Mouse (Mus musculus) limb, embryonic 13.5 days (tissue): ENCODE data around the gene Col4a6. TPM values are rescaled to one million over a fixed set of nuclear protein-coding genes. Genes with fewer than 3 reads are reported as not detected.

Source experiments
- ATAC-seq: fragments of 200-750 bp; cut with Nextera tagmentation; 2 replicates; pipeline ENCODE4 v1.8.0; 2017; ENCODE audit warnings: low read depth, moderate number of reproducible peaks, moderate TSS enrichment; ENCODE audit not compliant: low FRiP score
- H3K27ac ChIP-seq: fragments of 300-500 bp; sonication (generic); 2 replicates; pipeline ENCODE4 v1.5.1; 2015; ENCODE audit warnings: inconsistent platforms, mild to moderate bottlenecking, moderate library complexity
- H3K27me3 ChIP-seq: fragments of 300-500 bp; sonication (generic); 2 replicates; pipeline ENCODE4 v1.6.1; 2015; ENCODE audit warnings: mild to moderate bottlenecking, inconsistent platforms
- H3K36me3 ChIP-seq: fragments of 300-500 bp; sonication (generic); 2 replicates; pipeline ENCODE4 v1.6.1; 2015; ENCODE audit warnings: inconsistent platforms, mild to moderate bottlenecking, moderate library complexity
- H3K4me1 ChIP-seq: fragments of 300-500 bp; sonication (generic); 2 replicates; pipeline ENCODE4 v1.6.1; 2015; ENCODE audit warnings: inconsistent platforms
- H3K4me2 ChIP-seq: fragments of 300-500 bp; sonication (generic); replicated peaks from 2 replicates; pipeline ENCODE4 v1.6.1; 2015; ENCODE audit warnings: inconsistent platforms, mild to moderate bottlenecking, moderate library complexity
- H3K4me3 ChIP-seq: fragments of 300-500 bp; sonication (generic); 2 replicates; pipeline ENCODE4 v1.5.1; 2015; ENCODE audit warnings: moderate library complexity, mild to moderate bottlenecking, inconsistent platforms
- H3K9ac ChIP-seq: fragments of 300-500 bp; sonication (generic); 2 replicates; pipeline ENCODE4 v1.6.1; 2015; ENCODE audit warnings: mild to moderate bottlenecking, inconsistent platforms
- H3K9me3 ChIP-seq: fragments of 300-500 bp; sonication (generic); 2 replicates; pipeline ENCODE4 v1.6.1; 2016; ENCODE audit warnings: inconsistent platforms
- WGBS: fragments of 180-500 bp; shearing (Covaris S2); methylation state at CpG from one replicate; pipeline ENCODE4 v1.1.7; 2015; 5-methylcytosine and 5-hydroxymethylcytosine counted together
- polyA plus RNA-seq: library from polyadenylated mRNA; unstranded; fragments of >200 nt; fragmentation: Nextera tagmentation; extraction: Ambion mirVana; gene quantifications from 2 replicates; pipeline ENCODE4 v1.2.1, GENCODE M21; 2015

The Col4a6 gene
- polyA plus RNA-seq, 1 experiment from 2014 or later, result 1.0 TPM

DNA sequence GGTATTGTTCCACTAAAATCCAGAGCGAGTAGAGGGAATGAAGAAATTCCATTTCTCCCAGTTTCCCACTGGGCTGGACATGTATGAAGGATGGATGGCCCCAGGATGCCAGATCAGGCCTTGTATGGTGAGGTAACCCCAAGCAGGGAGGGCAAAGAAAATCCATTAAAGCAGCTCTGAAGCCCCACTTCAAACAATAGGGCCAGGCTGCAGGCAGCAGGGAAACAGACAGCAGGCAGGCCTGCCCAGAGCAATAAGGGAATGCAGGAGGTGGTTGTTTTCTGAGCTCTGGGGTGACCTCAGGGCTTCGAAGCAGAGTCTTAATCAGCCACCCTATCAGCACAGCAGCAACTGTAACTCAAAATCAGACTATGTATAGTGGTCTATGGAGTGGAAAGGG, 89.2 kb downstream of the Col4a6 start:
- peaks cover 21% of the 10 kb centered on the region; the same call in 1 of the 2 replicates for H3K27me3 ChIP-seq
- 77% methylated on average over 2 of the region's 2 CpGs for WGBS
- no peak overlapping the region for H3K27ac ChIP-seq
- no peak overlapping the region for H3K4me3 ChIP-seq
- H3K4me2 ChIP-seq, result no peak overlapping the region
- ATAC-seq, result no peak
- H3K9ac ChIP-seq, result no peak overlapping the region
- no peaks in the 10 kb centered on the region for H3K36me3 ChIP-seq
- no peaks in the 10 kb centered on the region for H3K9me3 ChIP-seq
- H3K4me1 ChIP-seq, result no peaks in the 10 kb centered on the region

DNA sequence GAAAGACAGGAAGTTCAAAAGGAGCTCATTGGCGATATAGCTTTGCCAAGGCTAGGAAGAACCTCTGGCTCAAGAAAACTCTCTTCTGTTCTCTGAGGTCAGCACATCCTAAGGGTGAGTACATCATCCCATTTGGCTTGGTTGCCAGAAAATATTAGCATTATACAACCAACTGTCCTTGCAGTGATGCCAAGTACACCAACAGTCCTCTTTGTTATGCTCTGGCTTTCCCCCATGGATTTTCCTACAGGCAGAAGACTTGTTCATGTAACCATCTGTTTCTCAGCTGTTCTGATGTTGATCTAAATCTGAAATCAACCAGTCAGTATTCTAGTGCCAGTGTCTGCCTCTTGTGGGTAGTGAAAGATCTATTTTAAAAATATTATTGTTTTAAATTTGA, 103.6 kb downstream of the Col4a6 start:
- H3K9ac ChIP-seq, result no peak overlapping the region
- peaks cover 11% of the 10 kb centered on the region; the same call in 1 of the 2 replicates for H3K27me3 ChIP-seq
- no peak overlapping the region for H3K4me2 ChIP-seq
- no peaks in the 10 kb centered on the region for H3K4me1 ChIP-seq
- no peaks in the 10 kb centered on the region for H3K9me3 ChIP-seq
- WGBS, result 68% methylated on average over 1 of the region's 1 CpGs
- no peaks in the 10 kb centered on the region for H3K36me3 ChIP-seq
- no peak overlapping the region for H3K4me3 ChIP-seq
- ATAC-seq, result no peak
- H3K27ac ChIP-seq, result no peak overlapping the region

DNA sequence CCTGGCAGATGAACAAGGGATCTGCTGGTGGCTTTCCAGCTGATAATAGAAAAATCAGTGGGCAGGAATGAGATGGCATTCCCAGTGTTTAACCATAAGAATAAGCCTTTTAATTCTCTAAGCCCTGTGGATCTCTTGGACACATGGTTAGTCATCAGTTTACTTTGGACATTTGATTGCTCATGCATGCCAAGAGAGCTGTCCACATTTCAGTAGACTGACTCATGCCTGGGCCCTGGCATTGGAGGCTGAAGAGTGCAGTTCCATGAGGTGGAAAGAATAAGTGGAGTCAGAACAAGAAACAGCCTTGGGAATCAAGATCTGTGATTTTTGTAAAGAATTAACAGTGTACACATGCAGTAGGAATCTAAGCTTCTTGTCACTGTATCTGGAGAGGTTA, 110.5 kb downstream of the Col4a6 start:
- no peak overlapping the region for H3K4me2 ChIP-seq
- no peaks in the 10 kb centered on the region for H3K36me3 ChIP-seq
- no peaks in the 10 kb centered on the region for H3K9me3 ChIP-seq
- ATAC-seq, result no peak
- H3K27ac ChIP-seq, result no peak overlapping the region
- H3K4me3 ChIP-seq, result no peak overlapping the region
- H3K4me1 ChIP-seq, result no peaks in the 10 kb centered on the region
- no peak overlapping the region for H3K9ac ChIP-seq
- peaks cover 4% of the 10 kb centered on the region; the same call in 1 of the 2 replicates for H3K27me3 ChIP-seq

DNA sequence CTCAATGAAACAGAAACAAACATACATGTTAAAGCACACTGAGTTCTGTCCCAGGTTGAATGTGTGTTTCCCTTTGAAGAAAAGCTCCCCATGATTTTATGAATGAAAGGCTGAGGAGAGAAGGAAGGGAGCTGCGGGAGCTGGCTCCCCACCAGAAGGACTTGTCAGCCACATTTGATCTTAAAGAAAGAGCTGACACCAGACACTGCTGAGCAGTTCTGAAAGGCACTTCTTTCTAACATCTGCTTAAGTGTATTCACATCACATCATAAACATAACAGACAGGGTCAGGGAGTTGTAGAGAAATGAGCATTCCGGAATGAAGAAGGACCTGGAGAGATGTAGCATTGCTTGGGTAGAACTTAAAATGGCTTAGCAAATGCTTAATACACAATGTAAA, 132.5 kb downstream of the Col4a6 start:
- H3K4me3 ChIP-seq, result no peak overlapping the region
- no peaks in the 10 kb centered on the region for H3K36me3 ChIP-seq
- H3K27me3 ChIP-seq, result 0 out of 2 replicates have a peak, but pooled peaks cover 3% of the 10 kb centered on the region
- H3K27ac ChIP-seq, result no peak overlapping the region
- no peaks in the 10 kb centered on the region for H3K9me3 ChIP-seq
- no peak overlapping the region for H3K4me2 ChIP-seq
- no peak overlapping the region for H3K9ac ChIP-seq
- ATAC-seq, result no peak
- H3K4me1 ChIP-seq, result no peaks in the 10 kb centered on the region
- WGBS, result 59% methylated on average over 2 of the region's 2 CpGs

DNA sequence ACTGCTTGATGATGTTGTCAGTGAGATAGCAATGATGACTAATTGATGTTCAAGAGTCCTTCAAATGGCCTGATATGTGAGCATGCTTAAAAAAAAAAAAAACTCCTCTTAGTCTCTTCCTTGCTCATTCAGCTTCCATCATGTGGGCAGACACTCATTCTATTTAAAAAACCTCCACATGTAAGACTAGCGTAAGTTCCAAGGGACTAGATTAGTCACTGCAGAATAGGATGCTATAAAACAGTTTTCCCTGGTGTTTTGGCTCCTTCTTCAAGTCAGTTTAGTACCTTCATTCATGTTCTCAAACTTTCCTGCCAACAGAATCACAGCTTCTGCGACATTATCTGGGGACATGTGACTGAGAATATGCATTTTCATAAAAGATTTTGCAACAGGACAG, 145.8 kb downstream of the Col4a6 start:
- 87% methylated on average over 2 of the region's 2 CpGs for WGBS
- ATAC-seq, result no peak
- Histone ChIP-seq H3K36me3 (no peaks in the 10 kb centered on the region), H3K4me2 (no peak overlapping the region), H3K4me1 (no peaks in the 10 kb centered on the region), H3K9ac (no peak overlapping the region), H3K9me3 (no peaks in the 10 kb centered on the region), H3K27me3 (peaks cover 20% of the 10 kb centered on the region; the same call in 1 of the 2 replicates), H3K4me3 (no peak overlapping the region), H3K27ac (no peak overlapping the region)

DNA sequence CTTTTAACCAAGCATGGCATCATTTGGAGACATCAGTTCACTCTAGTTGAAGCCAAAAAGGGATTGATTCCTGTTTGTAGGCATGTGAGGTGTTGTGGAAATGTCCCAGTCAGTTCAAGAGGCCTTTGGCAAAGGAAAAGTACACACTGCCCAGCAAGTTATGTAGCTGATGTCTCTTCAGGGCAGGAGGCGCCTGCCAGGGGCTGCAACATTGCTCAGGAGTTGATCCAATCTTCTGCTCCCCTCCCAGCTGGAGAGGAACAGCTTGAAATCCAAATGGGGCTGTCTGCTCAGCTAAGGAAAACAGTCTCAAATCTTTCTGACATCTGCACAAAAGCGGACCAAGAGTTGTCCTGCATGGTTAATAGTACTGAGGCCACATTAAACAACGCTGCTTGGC, 149.7 kb downstream of the Col4a6 start:
- Histone ChIP-seq H3K4me1 (no peaks in the 10 kb centered on the region), H3K27ac (no peak overlapping the region), H3K4me2 (no peak overlapping the region), H3K27me3 (peaks cover 10% of the 10 kb centered on the region; the same call in 1 of the 2 replicates), H3K9ac (no peak overlapping the region), H3K36me3 (no peaks in the 10 kb centered on the region), H3K4me3 (no peak overlapping the region), H3K9me3 (no peaks in the 10 kb centered on the region)
- ATAC-seq, result no peak
- 53% methylated on average over 3 of the region's 3 CpGs for WGBS

DNA sequence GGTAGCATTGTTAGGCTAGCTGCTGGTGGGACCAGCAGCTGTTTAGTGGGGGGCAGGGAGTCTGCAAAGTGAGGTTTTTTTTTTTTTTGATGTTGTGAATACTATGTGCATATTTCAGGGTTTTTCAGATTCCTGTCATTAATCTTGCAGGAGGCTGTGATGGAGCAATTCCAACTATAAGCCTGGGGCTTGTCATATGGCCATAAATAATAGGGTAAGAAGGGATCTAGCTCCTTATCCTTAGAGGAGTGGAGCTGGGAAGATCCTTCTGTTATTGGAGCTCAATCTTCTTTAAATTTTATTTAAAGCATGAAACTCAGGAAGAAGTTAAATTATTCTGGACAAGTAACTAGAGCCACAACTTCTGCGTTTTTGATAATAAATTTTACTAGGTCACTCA, 157.7 kb downstream of the Col4a6 start:
- H3K4me3 ChIP-seq, result no peak overlapping the region
- no peak overlapping the region for H3K4me2 ChIP-seq
- no peaks in the 10 kb centered on the region for H3K4me1 ChIP-seq
- ATAC-seq, result no peak
- H3K27ac ChIP-seq, result no peak overlapping the region
- WGBS, result 50% methylated on average over 1 of the region's 1 CpGs
- H3K36me3 ChIP-seq, result no peaks in the 10 kb centered on the region
- no peaks in the 10 kb centered on the region for H3K9me3 ChIP-seq
- peaks cover 21% of the 10 kb centered on the region; the same call in 1 of the 2 replicates for H3K27me3 ChIP-seq
- no peak overlapping the region for H3K9ac ChIP-seq

DNA sequence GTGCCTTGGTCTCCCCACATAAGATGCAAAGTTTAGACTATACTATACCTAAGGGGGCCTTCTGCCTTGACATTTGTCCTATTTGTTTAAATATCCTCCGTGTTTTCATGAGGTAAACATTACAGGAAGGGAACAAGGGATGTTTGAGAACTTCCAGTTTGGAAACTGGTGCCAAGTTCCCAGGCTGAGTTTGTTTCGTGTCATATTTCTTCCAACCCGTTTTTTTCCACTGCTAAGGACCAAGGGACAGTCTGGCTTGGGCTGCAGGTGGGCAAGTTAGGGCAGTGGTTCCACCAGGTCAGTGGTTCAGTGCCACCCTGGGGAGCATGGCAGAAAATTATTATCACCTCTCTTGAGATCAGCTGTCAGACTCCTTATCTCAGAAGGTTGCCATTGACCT, 158.1 kb downstream of the Col4a6 start:
- peaks cover 22% of the 10 kb centered on the region; the same call in 1 of the 2 replicates for H3K27me3 ChIP-seq
- 47% methylated on average over 3 of the region's 3 CpGs for WGBS
- no peak overlapping the region for H3K4me2 ChIP-seq
- no peaks in the 10 kb centered on the region for H3K9me3 ChIP-seq
- H3K36me3 ChIP-seq, result no peaks in the 10 kb centered on the region
- no peak overlapping the region for H3K27ac ChIP-seq
- no peaks in the 10 kb centered on the region for H3K4me1 ChIP-seq
- H3K9ac ChIP-seq, result no peak overlapping the region
- no peak overlapping the region for H3K4me3 ChIP-seq
- ATAC-seq, result no peak

DNA sequence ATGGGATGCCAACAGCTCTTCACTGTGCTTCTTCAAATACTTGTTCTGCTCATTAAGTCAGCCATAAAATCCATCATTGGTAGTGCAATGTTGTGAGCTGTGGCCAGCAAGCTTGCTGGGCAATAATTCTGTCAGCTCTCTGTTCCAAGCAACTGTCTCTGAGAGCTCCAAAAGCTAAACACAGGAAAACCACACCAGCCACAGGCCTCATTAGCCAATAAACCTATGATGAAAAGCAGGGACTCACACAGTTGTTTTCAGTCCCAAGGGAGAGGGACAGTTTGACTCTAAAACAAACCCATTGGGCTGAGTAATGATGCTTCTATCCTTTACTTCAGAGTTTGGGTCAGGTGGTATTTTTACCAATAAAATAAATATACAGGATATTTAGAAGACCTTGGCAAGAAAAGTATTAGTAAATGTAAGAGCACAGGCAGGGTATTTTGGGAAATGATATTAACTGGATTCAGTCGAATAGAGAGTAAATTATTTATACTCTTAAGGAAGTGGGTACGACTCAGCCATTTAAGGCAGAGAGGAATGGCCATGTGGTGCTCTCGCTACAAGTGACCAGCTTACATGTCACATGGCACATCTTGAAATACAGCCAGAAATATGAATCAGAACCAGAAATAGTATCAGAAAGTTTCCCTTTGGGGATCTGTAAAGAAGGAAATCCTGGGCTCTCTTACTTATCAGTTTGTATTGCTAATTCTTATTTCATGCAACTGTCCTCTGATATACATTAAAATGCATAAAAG, 181.0 kb downstream of the Col4a6 start:
- Histone ChIP-seq H3K4me3 (no peak overlapping the region), H3K27me3 (peaks cover 15% of the 10 kb centered on the region; the same call in 1 of the 2 replicates), H3K9me3 (no peaks in the 10 kb centered on the region), H3K9ac (no peak overlapping the region), H3K27ac (no peak overlapping the region), H3K4me1 (no peaks in the 10 kb centered on the region), H3K36me3 (no peaks in the 10 kb centered on the region), H3K4me2 (no peak overlapping the region)
- 64% methylated on average over 3 of the region's 3 CpGs for WGBS
- ATAC-seq, result no peak

DNA sequence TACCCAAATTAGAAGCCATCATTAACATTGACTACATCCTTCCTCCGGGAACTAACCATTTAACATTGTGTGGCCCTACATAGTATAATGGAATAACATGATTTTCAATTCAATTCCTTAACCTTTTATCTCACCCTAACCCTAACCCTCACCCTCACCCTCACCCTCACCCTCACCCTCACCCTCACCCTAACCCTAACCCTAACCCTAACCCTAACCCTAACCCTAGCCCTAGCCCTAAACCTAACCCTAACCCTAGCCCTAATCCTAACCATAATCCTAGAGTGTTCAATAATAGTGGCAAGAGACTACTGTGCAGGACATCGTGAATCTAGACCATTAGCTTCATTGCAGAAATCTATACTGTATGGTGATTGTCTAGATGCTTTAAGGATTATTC, 197.5 kb downstream of the Col4a6 start:
- WGBS, result 93% methylated on average over 2 of the region's 2 CpGs
- Histone ChIP-seq H3K9ac (no peak overlapping the region), H3K36me3 (no peaks in the 10 kb centered on the region), H3K4me1 (no peaks in the 10 kb centered on the region), H3K9me3 (no peaks in the 10 kb centered on the region), H3K27me3 (0 out of 2 replicates have a peak, but pooled peaks cover 4% of the 10 kb centered on the region), H3K4me2 (no peak overlapping the region), H3K4me3 (no peak overlapping the region), H3K27ac (no peak overlapping the region)
- no peak for ATAC-seq

DNA sequence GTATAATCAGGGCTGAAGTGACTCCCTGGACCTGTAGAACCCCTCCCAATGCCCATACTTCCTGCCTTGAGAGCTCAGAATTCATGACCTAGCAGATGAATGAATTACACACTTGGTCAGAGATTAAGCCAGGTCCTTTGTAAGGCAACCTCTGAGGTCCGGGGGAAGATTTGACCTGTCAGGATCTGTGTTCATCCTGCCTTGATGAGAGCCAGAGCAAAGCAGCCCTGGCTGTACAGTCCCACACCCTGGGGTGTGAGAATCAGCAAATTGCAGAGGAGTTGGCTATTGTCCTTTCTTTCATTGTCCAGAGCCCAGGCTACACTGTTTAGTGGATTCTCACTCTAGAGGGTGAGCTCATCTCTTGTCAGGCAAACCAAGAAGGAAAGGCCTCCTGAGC, 207.9 kb downstream of the Col4a6 start:
- Histone ChIP-seq H3K27me3 (peaks cover 24% of the 10 kb centered on the region; the same call in 1 of the 2 replicates), H3K4me1 (no peaks in the 10 kb centered on the region)

DNA sequence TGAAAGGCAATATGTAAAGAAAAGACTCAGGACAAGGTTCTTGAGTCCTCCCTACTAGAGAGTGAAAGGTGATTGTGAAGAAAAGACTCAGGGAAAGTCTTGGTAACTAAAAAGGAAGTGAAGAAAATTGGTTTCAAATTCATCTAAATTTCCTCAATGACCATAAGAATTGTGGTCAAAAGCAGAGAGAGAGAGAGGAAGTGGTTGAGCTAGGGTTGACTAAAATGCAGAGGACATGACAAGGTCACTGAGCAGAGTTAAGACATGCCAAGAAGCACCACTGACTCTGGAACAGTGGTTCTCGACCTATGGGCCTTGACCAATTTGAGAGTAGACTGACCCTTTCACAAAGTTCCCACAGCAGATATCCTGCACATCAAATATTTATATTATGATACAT, 224.2 kb downstream of the Col4a6 start:
- Histone ChIP-seq H3K4me3 (no peak overlapping the region), H3K27me3 (peaks cover 10% of the 10 kb centered on the region; the same call in 1 of the 2 replicates), H3K4me2 (no peak overlapping the region), H3K4me1 (no peaks in the 10 kb centered on the region), H3K27ac (no peak overlapping the region), H3K9ac (no peak overlapping the region), H3K9me3 (no peaks in the 10 kb centered on the region), H3K36me3 (no peaks in the 10 kb centered on the region)
- no peak for ATAC-seq
- 40% methylated on average over 1 of the region's 1 CpGs for WGBS

More for the DNA sequence above, 207.9 kb downstream of the Col4a6 start:
- Histone ChIP-seq H3K4me2 (no peak overlapping the region), H3K36me3 (no peaks in the 10 kb centered on the region), H3K27ac (no peak overlapping the region), H3K9me3 (no peaks in the 10 kb centered on the region), H3K4me3 (no peak overlapping the region), H3K9ac (no peak overlapping the region)
- no peak for ATAC-seq
- 48% methylated on average over 1 of the region's 1 CpGs for WGBS
